Mouse (Mus musculus): ENCODE measurements around the gene Pvr.

Pvr gene

DNA sequence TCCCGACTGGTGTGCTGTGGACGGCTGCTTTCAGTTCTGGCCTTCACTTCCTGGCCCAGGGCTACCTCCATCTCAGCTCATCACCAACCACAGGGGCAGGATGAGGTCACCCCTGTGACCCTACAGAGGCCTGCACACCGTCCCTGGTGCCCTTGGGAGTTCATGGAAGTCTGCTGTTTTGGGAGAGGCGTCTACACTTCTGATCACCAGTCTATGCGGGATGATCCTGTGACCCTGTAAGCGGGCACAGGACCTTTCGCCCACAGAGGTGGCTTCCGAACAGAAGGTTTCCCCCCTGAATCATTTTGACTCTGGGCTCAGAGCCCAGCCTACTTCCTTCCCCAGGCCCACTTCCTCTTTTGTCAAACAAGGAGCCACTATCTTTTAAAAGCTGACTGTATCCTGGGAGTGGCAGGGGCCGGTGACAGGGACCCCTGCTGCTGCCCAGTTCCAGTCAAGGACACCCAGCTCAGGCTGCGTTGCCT is 49.8 kb downstream of the Pvr start:
- DNase-seq (ENCODE audit: low spot score in 2 of 2) = no peak

GRCm38 (mm10) chr7:19867751-19868399 is 53.1 kb downstream of the Pvr start:
- DNase-seq (ENCODE audit: low spot score in 2 of 2) = no peak

- no peak for DNase-seq (ENCODE audit: low spot score in 2 of 2)
Measured at GRCm38 (mm10) chr7:19866490-19866889, 54.5 kb downstream of the Pvr start.

DNA sequence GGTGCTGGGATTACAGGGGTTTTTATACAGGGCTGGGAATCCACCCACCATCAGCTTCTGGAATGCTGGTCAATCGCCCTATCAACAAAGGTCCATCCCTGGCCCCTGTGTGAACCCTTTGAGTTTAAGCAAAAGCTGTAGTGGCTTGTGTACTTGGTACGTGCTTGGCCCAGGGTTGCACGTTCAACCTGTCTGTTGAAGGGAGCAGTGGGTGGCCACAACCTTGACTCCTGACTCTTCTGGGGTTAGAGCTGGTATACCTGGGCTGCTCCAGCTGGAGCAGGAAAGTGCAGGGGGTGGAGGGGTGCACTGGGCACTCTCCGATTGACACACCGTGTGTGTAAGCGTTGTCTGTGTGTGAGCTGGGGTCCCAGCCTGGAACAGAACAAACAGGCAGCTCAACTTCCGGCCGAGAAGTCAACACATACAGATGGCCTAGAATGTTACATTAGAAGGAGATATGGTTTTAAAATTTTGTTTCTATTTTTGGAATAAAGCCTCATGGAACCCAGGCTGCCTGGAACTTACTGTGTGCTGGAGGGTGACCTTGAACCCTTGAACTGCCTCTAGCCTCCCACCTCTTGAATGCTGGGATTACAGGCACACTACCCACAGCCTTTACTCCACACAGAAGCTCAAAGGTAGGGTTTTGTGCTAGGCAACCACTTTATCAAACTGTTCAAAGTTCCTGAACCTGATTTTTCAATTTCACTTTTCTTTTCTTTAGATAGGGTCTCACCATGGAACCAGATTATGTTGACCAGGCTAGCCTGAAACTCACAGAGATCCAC is 55.5 kb downstream of the Pvr start:
- DNase-seq (ENCODE audit: low spot score in 2 of 2) = no peak

- DNase-seq (ENCODE audit: low spot score in 2 of 2) = no peak
Measured at GRCm38 (mm10) chr7:19864241-19864640, 56.7 kb downstream of the Pvr start.

GRCm38 (mm10) chr7:19861199-19861598 is 59.8 kb downstream of the Pvr start, which contains the start of gene Ceacam16:
TSS of gene Ceacam16 (minus strand) at chr7:19861299.
- no peak for DNase-seq (ENCODE audit: low spot score in 2 of 2)

GRCm38 (mm10) chr7:19859740-19860139 is 61.2 kb downstream of the Pvr start:
- no peak for DNase-seq (ENCODE audit: low spot score in 2 of 2)

- no peak for DNase-seq (ENCODE audit: low spot score in 2 of 2)
Measured at GRCm38 (mm10) chr7:19856283-19856682, 64.7 kb downstream of the Pvr start.

DNA sequence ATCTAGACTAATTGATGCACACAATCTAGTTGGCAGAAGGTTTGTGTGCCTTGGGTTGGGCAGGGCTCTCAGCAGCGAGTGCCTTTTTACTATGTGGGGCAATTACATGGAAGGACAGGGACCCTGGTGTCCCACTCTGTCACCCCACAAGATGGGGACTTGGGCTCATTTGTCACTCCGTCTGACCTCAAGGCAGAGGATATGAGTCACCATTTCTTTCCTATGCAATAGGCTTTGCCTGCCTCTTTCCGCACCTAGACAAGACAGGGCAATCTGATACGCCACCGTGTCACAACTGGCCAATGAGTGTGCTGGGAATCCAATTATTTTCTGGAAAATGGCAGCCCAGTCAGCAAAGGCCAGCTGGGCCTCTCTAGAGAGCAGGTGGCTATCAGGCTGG is 65.3 kb downstream of the Pvr start:
- no peak for DNase-seq (ENCODE audit: low spot score in 2 of 2)
